In the genomic region with DNA sequence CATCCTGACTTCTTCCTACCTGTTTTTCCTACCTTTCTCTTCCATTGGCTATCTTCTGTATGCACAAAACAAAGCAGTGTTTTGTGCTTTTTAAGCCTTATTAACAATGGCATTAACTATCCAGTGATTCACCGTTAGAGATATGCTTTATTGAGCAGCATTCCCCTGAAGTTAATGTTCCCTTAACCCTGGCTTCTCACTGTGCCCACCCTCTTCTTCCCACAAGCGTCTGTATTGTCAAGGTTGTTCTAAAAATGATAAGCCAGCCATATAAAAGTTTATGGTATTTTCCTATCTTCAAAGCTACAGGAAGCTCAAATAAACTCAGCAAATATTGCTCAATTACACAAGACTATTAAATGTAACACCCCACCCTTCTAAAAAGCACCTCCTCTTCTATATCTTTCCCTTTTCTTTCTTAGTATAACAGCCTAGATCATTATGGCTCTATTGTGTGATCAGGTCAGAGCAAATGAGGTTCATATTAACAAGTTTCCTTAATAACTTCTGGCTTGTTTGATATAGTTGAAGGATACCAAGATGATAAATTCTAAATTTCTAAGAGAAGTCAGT, we compare ENCODE assay signal across 18 mouse cellular contexts.
DNase-seq lines count a peak whose midpoint lies in the region; ATAC-seq and TF ChIP-seq lines count a peak whose summit lies in the region.
"Had no signal": no experiment of that assay in that cellular context is flagged by ENCODE, and none has a peak within 500 bp of the region (broad histone marks: within the 10 kb centered on the region; RNA-seq: fewer than 3 reads in every experiment).

No protein-coding gene starts in this region.

- no peaks in the 10 kb centered on the region for H3K27me3 ChIP-seq in lung, postnatal 0 days (replicated peaks; ENCODE audit: insufficient read depth, low read length)
- H3K27me3 ChIP-seq in intestine, embryonic 16.5 days (replicated peaks; ENCODE audit: control insufficient read depth, insufficient read depth, low read length), result no peaks in the 10 kb centered on the region
- H3K27me3 ChIP-seq in stomach, embryonic 16.5 days (ENCODE audit: control insufficient read depth, insufficient read depth, low read length), result no peaks in the 10 kb centered on the region
- H3K27me3 ChIP-seq: embryonic facial prominence, embryonic 12.5 days; heart, embryonic 15.5 days had no signal

- no peak overlapping the region for H3K27ac ChIP-seq in lung, postnatal 0 days (ENCODE audit: low read length)
- no peak overlapping the region for H3K27ac ChIP-seq in intestine, embryonic 16.5 days (ENCODE audit: low read length)
- no peak overlapping the region for H3K27ac ChIP-seq in stomach, embryonic 16.5 days (ENCODE audit: low read length)
- H3K27ac ChIP-seq: embryonic facial prominence, embryonic 12.5 days; heart, adult 2 months; heart, embryonic 15.5 days; hindbrain, embryonic 14.5 days had no signal

- no peak overlapping the region for H3K4me3 ChIP-seq in lung, postnatal 0 days (ENCODE audit: low read depth, low read length)
- no peak overlapping the region for H3K4me3 ChIP-seq in intestine, embryonic 16.5 days (ENCODE audit: low read length)
- no peak overlapping the region for H3K4me3 ChIP-seq in stomach, embryonic 16.5 days (replicated peaks; ENCODE audit: low read length)
- H3K4me3 ChIP-seq: embryonic facial prominence, embryonic 12.5 days; heart, adult 2 months; heart, embryonic 15.5 days had no signal

- no peaks in the 10 kb centered on the region for H3K4me1 ChIP-seq in lung, postnatal 0 days (ENCODE audit: insufficient read depth, low read depth, low read length)
- no peaks in the 10 kb centered on the region for H3K4me1 ChIP-seq in intestine, embryonic 16.5 days (ENCODE audit: control insufficient read depth, insufficient read depth, low read length)
- no peaks in the 10 kb centered on the region for H3K4me1 ChIP-seq in stomach, embryonic 16.5 days (ENCODE audit: control insufficient read depth, insufficient read depth, low read length)
- H3K4me1 ChIP-seq: embryonic facial prominence, embryonic 12.5 days; heart, embryonic 15.5 days had no signal

- no peak overlapping the region for H3K9ac ChIP-seq in lung, postnatal 0 days (replicated peaks; ENCODE audit: low read depth)
- no peak overlapping the region for H3K9ac ChIP-seq in intestine, embryonic 16.5 days (ENCODE audit: low read depth, low read length)
- no peak overlapping the region for H3K9ac ChIP-seq in stomach, embryonic 16.5 days (ENCODE audit: low read length)
- H3K9ac ChIP-seq: embryonic facial prominence, embryonic 12.5 days; heart, embryonic 15.5 days; hindbrain, embryonic 14.5 days had no signal

- TF ChIP-seq EP300 in lung, postnatal 0 days (IDR thresholded peaks at IDR 0.05), result no peak

- peak; percentile 45 for ATAC-seq in lung, postnatal 0 days
- ATAC-seq in intestine, embryonic 16.5 days, result peak; percentile 95
- peak; percentile 80; the same call in 1 of the 2 replicates for ATAC-seq in stomach, embryonic 16.5 days (ENCODE audit: insufficient read depth, low FRiP score)
- ATAC-seq: forebrain, embryonic 16.5 days had no signal

- H3K4me2 ChIP-seq in lung, postnatal 0 days (replicated peaks; ENCODE audit: low read depth, low read length), result no peak overlapping the region
- no peak overlapping the region for H3K4me2 ChIP-seq in intestine, embryonic 16.5 days (ENCODE audit: low read depth, low read length)
- no peak overlapping the region for H3K4me2 ChIP-seq in stomach, embryonic 16.5 days (ENCODE audit: low read depth, low read length)
- H3K4me2 ChIP-seq: embryonic facial prominence, embryonic 12.5 days; heart, embryonic 11.5 days; heart, embryonic 15.5 days; hindbrain, embryonic 14.5 days had no signal

- TF ChIP-seq CTCF in lung, postnatal 0 days (IDR thresholded peaks at IDR 0.05), result no peak

- no peaks in the 10 kb centered on the region for H3K36me3 ChIP-seq in lung, postnatal 0 days (ENCODE audit: insufficient read depth, low read length)
- no peaks in the 10 kb centered on the region for H3K36me3 ChIP-seq in intestine, embryonic 16.5 days (ENCODE audit: control insufficient read depth, insufficient read depth, low read length)
- no peaks in the 10 kb centered on the region for H3K36me3 ChIP-seq in stomach, embryonic 16.5 days (ENCODE audit: control insufficient read depth, insufficient read depth, low read length)
- H3K36me3 ChIP-seq: embryonic facial prominence, embryonic 12.5 days; heart, embryonic 15.5 days had no signal

- DNase-seq in lung, postnatal 0 days (ENCODE audit: low spot score), result peak; percentile 7
- DNase-seq in lung, postnatal 14 days, result no peak
- no peak for DNase-seq in layer of hippocampus, adult 11-12 months (ENCODE audit: low spot score)
- DNase-seq in spleen, postnatal 4 days (ENCODE audit: low spot score in 2 of 2), result no peak
- DNase-seq: adrenal gland, adult 8-10 months; adrenal gland, postnatal 36 days; cerebellum, adult 2 months; cerebellum, postnatal 14 days; gastrocnemius, postnatal 10 days; heart, adult 2 months; heart, postnatal 14 days had no signal

- WGBS in lung, postnatal 0 days, result 27% methylated on average over 2 of the region's 2 CpGs
- 52% methylated on average over 2 of the region's 2 CpGs for WGBS in intestine, embryonic 16.5 days
- 45% methylated on average over 2 of the region's 2 CpGs for WGBS in stomach, embryonic 16.5 days

- no peaks in the 10 kb centered on the region for H3K9me3 ChIP-seq in lung, postnatal 0 days (ENCODE audit: low read length)
- H3K9me3 ChIP-seq in intestine, embryonic 16.5 days (ENCODE audit: control insufficient read depth, low read length), result no peaks in the 10 kb centered on the region
- no peaks in the 10 kb centered on the region for H3K9me3 ChIP-seq in stomach, embryonic 16.5 days (replicated peaks; ENCODE audit: control insufficient read depth, low read length)
- H3K9me3 ChIP-seq: embryonic facial prominence, embryonic 12.5 days; heart, embryonic 15.5 days had no signal

Comparison
In these comparisons a context has a peak if more than half of its experiments do, and no peak if none do; other contexts are left out.
1. ATAC-seq: peak in every context shown above with its lines; median percentile 95 in intestine, embryonic 16.5 days; 80 in stomach, embryonic 16.5 days; 45 in lung, postnatal 0 days.